Mouse (Mus musculus) central nervous system, embryonic 11.5 days (tissue): ENCODE data around the gene Col11a1. TPM values are rescaled to one million over a fixed set of nuclear protein-coding genes. Genes with fewer than 3 reads are reported as not detected.

Experiments used
- polyA plus RNA-seq: library from polyadenylated mRNA; depleted of rRNA; stranded (reverse); fragments of >200 nt; gene quantifications from 2 replicates; pipeline ENCODE4 v1.2.3, GENCODE M21; 2012; rRNA removed

The Col11a1 gene
- polyA plus RNA-seq: 27.4 and 27.9 TPM in 2 replicates

GRCm38 (mm10) chr3:114029971-114030635, at the start of gene Col11a1:
Col11a1 (plus strand) TSS chr3:114030540.

